Mouse (Mus musculus): ENCODE results near the gene Alk. TPM values are rescaled to one million over a fixed set of nuclear protein-coding genes. Genes with fewer than 3 reads are reported as not detected.

Alk gene
- total and polyA plus RNA-seq, 3 experiments: not detected

DNA sequence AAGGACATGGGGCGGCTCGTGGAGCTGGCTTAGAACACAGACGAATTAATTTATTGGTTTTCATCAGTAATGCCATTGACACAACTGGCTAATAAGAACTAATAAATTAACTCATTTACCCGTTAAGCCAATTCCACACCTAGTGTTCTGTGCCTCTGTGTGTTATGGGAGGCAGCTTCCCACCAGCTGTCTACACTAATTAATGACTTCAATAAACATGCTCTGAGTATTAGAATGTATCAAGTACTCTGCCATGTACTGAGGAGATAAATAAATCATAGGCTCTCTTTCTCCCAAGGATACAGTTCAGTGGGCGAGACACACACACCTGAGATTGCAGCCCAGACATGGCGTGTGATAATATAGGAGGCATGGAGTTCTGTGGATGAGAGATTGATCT, 723.1 kb downstream of the Alk start:
- Histone ChIP-seq H3K9me3 (replicated peaks; ENCODE audit: insufficient read depth, low read length) (no peaks in the 10 kb centered on the region), H3K4me1 (ENCODE audit: control insufficient read depth in 1 of 2, insufficient read depth in 2 of 2, low read length in 2 of 2) (no peaks in the 10 kb centered on the region), H3K9ac (ENCODE audit: control insufficient read depth, low read depth, low read length, poor library complexity, severe bottlenecking) (no peak overlapping the region), H3K4me3 (ENCODE audit: control insufficient read depth in 1 of 2, insufficient read depth in 1 of 2, low read depth in 2 of 2, low read length in 2 of 2) (no peak overlapping the region), H3K27ac (ENCODE audit: control insufficient read depth, low read depth, low read length) (no peak overlapping the region), H3K27me3 (ENCODE audit: control insufficient read depth in 1 of 2, insufficient read depth in 2 of 2, low read length in 2 of 2) (no peaks in the 10 kb centered on the region), H3K79me2 (ENCODE audit: control insufficient read depth, insufficient read depth, low read length, poor library complexity) (no peaks in the 10 kb centered on the region), H3K36me3 (ENCODE audit: control insufficient read depth in 1 of 2, insufficient read depth in 2 of 2, low read length in 2 of 2) (no peaks in the 10 kb centered on the region)
- no peak for TF ChIP-seq KAT2A (conservative IDR thresholded peaks at IDR 0.05; ENCODE audit: low read depth, low read length)
- no peak for TF ChIP-seq MYB (IDR thresholded peaks at IDR 0.05; ENCODE audit: low read depth, low read length)
- no peak for TF ChIP-seq SMC3 (IDR thresholded peaks at IDR 0.05; ENCODE audit: low read depth, low read length)
- TF ChIP-seq E2F4 (IDR thresholded peaks at IDR 0.05; ENCODE audit: borderline replicate concordance, low read depth, low read length): no peak
- TF ChIP-seq TCF12 (IDR thresholded peaks at IDR 0.05; ENCODE audit: low read depth, low read length): no peak
- no peak for TF ChIP-seq GABPA (IDR thresholded peaks at IDR 0.05; ENCODE audit: low read depth, low read length)
- TF ChIP-seq NRF1 (IDR thresholded peaks at IDR 0.05; ENCODE audit: insufficient read depth, low read depth, low read length, poor library complexity, severe bottlenecking): no peak
- TF ChIP-seq TAL1 (IDR thresholded peaks at IDR 0.05; ENCODE audit: low read length): no peak
- TF ChIP-seq CHD2 (IDR thresholded peaks at IDR 0.05; ENCODE audit: low read length): no peak
- DNase-seq (ENCODE audit: low read depth, low spot score): no peak

DNA sequence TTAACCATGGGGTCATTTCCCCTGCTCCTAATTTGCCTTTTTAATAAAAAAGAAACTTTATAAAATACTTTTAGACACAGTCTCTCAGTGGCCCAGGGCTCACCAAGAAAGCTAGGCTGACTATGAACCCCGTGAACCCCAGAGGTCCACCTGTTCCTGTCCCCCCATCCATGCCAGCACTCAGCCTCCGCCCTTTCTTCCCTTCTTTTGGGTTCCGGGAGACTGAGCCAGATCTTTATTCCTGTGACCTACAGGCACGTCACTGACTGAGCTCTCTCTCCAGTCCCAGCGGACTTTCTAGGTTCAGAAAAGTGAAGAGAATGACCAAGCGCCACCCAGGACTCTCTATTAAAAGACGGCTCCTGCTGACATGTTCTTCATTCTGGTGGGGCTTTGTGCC, 728.9 kb downstream of the Alk start:
- Histone ChIP-seq H3K79me2 (ENCODE audit: control insufficient read depth, insufficient read depth, low read length, poor library complexity) (no peaks in the 10 kb centered on the region), H3K27ac (ENCODE audit: control insufficient read depth, low read depth, low read length) (no peak overlapping the region), H3K9ac (ENCODE audit: control insufficient read depth, low read depth, low read length, poor library complexity, severe bottlenecking) (no peak overlapping the region), H3K36me3 (ENCODE audit: control insufficient read depth in 1 of 2, insufficient read depth in 2 of 2, low read length in 2 of 2) (no peaks in the 10 kb centered on the region), H3K27me3 (ENCODE audit: control insufficient read depth in 1 of 2, insufficient read depth in 2 of 2, low read length in 2 of 2) (no peaks in the 10 kb centered on the region), H3K9me3 (replicated peaks; ENCODE audit: insufficient read depth, low read length) (no peaks in the 10 kb centered on the region), H3K4me3 (ENCODE audit: control insufficient read depth in 1 of 2, insufficient read depth in 1 of 2, low read depth in 2 of 2, low read length in 2 of 2) (no peak overlapping the region), H3K4me1 (ENCODE audit: control insufficient read depth in 1 of 2, insufficient read depth in 2 of 2, low read length in 2 of 2) (no peaks in the 10 kb centered on the region)
- TF ChIP-seq TBP (IDR thresholded peaks at IDR 0.05; ENCODE audit: low read depth, low read length) (no peak), SIN3A (IDR thresholded peaks at IDR 0.05; ENCODE audit: low read length) (no peak), MXI1 (IDR thresholded peaks at IDR 0.05; ENCODE audit: low read depth, low read length) (no peak), ZMIZ1 (IDR thresholded peaks at IDR 0.05; ENCODE audit: low read depth, low read length) (no peak), KAT2A (conservative IDR thresholded peaks at IDR 0.05; ENCODE audit: low read depth, low read length) (no peak), TCF12 (IDR thresholded peaks at IDR 0.05; ENCODE audit: low read depth, low read length) (no peak), POLR2AphosphoS2 (IDR thresholded peaks at IDR 0.05; ENCODE audit: low read length) (no peak), MAZ (IDR thresholded peaks at IDR 0.05; ENCODE audit: low read depth, low read length) (no peak), MYC (IDR thresholded peaks at IDR 0.05; ENCODE audit: low read depth, low read length) (no peak), E2F4 (IDR thresholded peaks at IDR 0.05; ENCODE audit: borderline replicate concordance, low read depth, low read length) (no peak), MYB (IDR thresholded peaks at IDR 0.05; ENCODE audit: low read depth, low read length) (no peak), GABPA (IDR thresholded peaks at IDR 0.05; ENCODE audit: low read depth, low read length) (no peak)
- DNase-seq (ENCODE audit: low read depth, low spot score): no peak

Data from MEL (cell line).